Mouse (Mus musculus): ENCODE measurements at regions not wholly inside any gene's neighbourhood (a gene's known extent, or its start where the extent isn't known, plus 50 kb on each side); places are given as distances from the start of the nearest gene placed in this dataset.
"Not testable (repeated sequence)": the region's sequence is repeated elsewhere in the genome, so short reads cannot be mapped to it uniquely, and the experiment has no call there.

GRCm38 (mm10) chr12:114909799-114910198 is 1137.7 kb upstream of the Zfp386 start:
- H3K4me1 ChIP-seq (ENCODE audit: control insufficient read depth, insufficient read depth, low read length); H3K27ac ChIP-seq (ENCODE audit: insufficient read depth, low read depth, low read length); H3K4me3 ChIP-seq (ENCODE audit: insufficient read depth, low read depth, low read length); H3K36me3 ChIP-seq (ENCODE audit: control insufficient read depth, insufficient read depth, low read length); H3K27me3 ChIP-seq (replicated peaks; ENCODE audit: control insufficient read depth, insufficient read depth, low read length); DNase-seq: not testable (repeated sequence)
- WGBS = 79% methylated on average over 2 of the region's 2 CpGs

DNA sequence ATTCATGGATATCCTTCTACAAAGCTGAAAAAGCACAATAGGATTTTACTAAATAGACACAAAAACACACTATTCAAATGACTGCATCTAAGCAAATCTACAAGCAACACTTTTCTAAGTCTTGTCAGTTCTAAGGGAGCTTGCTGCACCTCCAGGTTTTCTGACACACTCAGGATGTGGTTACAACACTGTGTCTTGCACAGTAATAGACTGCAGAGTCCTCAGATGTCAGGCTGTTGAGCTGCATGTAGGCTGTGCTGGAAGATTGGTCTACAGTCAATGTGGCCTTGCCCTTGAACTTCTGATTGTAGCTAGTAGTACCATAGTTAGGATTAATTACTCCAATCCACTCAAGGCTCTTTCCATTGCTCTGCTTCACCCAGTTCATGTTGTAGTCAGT is 1133.1 kb upstream of the Zfp386 start:
- not testable (repeated sequence) for DNase-seq; H3K36me3 ChIP-seq (ENCODE audit: control insufficient read depth, insufficient read depth, low read length); H3K4me3 ChIP-seq (ENCODE audit: insufficient read depth, low read depth, low read length); H3K4me1 ChIP-seq (ENCODE audit: control insufficient read depth, insufficient read depth, low read length); H3K27me3 ChIP-seq (replicated peaks; ENCODE audit: control insufficient read depth, insufficient read depth, low read length); H3K27ac ChIP-seq (ENCODE audit: insufficient read depth, low read depth, low read length)

GRCm38 (mm10) chr12:114927691-114928090 is 1119.8 kb upstream of the Zfp386 start:
- Histone ChIP-seq H3K27ac (ENCODE audit: insufficient read depth, low read depth, low read length) (no peak overlapping the region), H3K27me3 (replicated peaks; ENCODE audit: control insufficient read depth, insufficient read depth, low read length) (no peaks in the 10 kb centered on the region; the same call in 1 of the 2 replicates), H3K4me1 (ENCODE audit: control insufficient read depth, insufficient read depth, low read length) (no peaks in the 10 kb centered on the region), H3K4me3 (ENCODE audit: insufficient read depth, low read depth, low read length) (no peak overlapping the region), H3K36me3 (ENCODE audit: control insufficient read depth, insufficient read depth, low read length) (no peaks in the 10 kb centered on the region)
- WGBS = 77% methylated on average over 3 of the region's 3 CpGs
- TF ChIP-seq POLR2A (IDR thresholded peaks at IDR 0.05; ENCODE audit: low read depth, low read length) (no peak), CTCF (conservative IDR thresholded peaks at IDR 0.05; ENCODE audit: insufficient read depth, insufficient read length, low read depth, low read length) (no peak)
- no peak for DNase-seq

GRCm38 (mm10) chr12:114932158-114932557 is 1115.4 kb upstream of the Zfp386 start:
- Histone ChIP-seq H3K4me1 (ENCODE audit: control insufficient read depth, insufficient read depth, low read length) (no peaks in the 10 kb centered on the region), H3K27me3 (replicated peaks; ENCODE audit: control insufficient read depth, insufficient read depth, low read length) (no peaks in the 10 kb centered on the region), H3K36me3 (ENCODE audit: control insufficient read depth, insufficient read depth, low read length) (no peaks in the 10 kb centered on the region), H3K4me3 (ENCODE audit: insufficient read depth, low read depth, low read length) (no peak overlapping the region), H3K27ac (ENCODE audit: insufficient read depth, low read depth, low read length) (no peak overlapping the region)
- 78% methylated on average over 3 of the region's 3 CpGs for WGBS
- DNase-seq = no peak
- no peak for TF ChIP-seq CTCF (conservative IDR thresholded peaks at IDR 0.05; ENCODE audit: insufficient read depth, insufficient read length, low read depth, low read length)
- no peak for TF ChIP-seq POLR2A (IDR thresholded peaks at IDR 0.05; ENCODE audit: low read depth, low read length)

DNA sequence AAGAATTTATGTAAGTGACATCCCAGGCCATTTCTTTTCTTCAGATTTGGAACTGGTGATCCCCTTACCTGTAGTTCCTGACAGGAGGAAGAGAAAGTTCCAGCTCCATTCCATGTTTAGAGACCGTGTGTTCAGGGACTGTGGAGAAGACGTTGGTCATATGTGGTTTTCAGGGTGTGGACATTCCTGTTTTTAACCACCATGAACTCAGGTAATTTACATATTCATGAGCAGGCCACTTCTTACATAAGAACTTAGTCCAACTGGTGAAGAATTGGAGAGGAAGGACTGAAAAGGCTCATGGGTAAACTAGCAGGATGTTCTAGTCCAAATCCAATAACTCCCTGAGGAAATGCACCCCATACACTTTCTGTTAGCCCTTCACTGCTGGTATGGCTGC is 1114.9 kb upstream of the Zfp386 start:
- H3K27ac ChIP-seq (ENCODE audit: insufficient read depth, low read depth, low read length) = no peak overlapping the region
- H3K27me3 ChIP-seq (replicated peaks; ENCODE audit: control insufficient read depth, insufficient read depth, low read length) = no peaks in the 10 kb centered on the region
- DNase-seq = no peak
- H3K36me3 ChIP-seq (ENCODE audit: control insufficient read depth, insufficient read depth, low read length) = no peaks in the 10 kb centered on the region
- no peak overlapping the region for H3K4me3 ChIP-seq (ENCODE audit: insufficient read depth, low read depth, low read length)
- H3K4me1 ChIP-seq (ENCODE audit: control insufficient read depth, insufficient read depth, low read length) = no peaks in the 10 kb centered on the region
- WGBS = 64% methylated on average over 2 of the region's 2 CpGs
- TF ChIP-seq POLR2A (IDR thresholded peaks at IDR 0.05; ENCODE audit: low read depth, low read length) (no peak), CTCF (conservative IDR thresholded peaks at IDR 0.05; ENCODE audit: insufficient read depth, insufficient read length, low read depth, low read length) (no peak)

DNA sequence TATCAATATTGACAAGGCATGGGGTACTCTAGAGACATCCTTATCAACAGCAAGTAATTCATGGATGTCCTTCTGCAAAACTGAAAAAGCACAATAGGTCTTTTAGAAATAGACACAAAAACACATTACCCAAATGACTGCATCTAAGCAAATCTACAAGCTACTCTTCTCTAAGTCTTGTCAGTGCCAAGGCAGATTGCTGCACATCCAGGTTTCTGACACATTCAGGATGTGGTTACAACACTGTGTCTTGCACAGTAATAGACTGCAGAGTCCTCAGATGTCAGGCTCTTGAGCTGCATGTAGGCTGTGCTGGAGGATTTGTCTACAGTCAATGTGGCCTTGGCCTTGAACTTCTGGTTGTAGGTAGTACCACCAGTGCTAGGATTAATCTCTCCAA is 1110.7 kb upstream of the Zfp386 start:
- DNase-seq; H3K4me1 ChIP-seq (ENCODE audit: control insufficient read depth, insufficient read depth, low read length); H3K4me3 ChIP-seq (ENCODE audit: insufficient read depth, low read depth, low read length); H3K36me3 ChIP-seq (ENCODE audit: control insufficient read depth, insufficient read depth, low read length); H3K27ac ChIP-seq (ENCODE audit: insufficient read depth, low read depth, low read length); H3K27me3 ChIP-seq (replicated peaks; ENCODE audit: control insufficient read depth, insufficient read depth, low read length): not testable (repeated sequence)

GRCm38 (mm10) chr12:114939576-114939975 is 1107.9 kb upstream of the Zfp386 start:
- Histone ChIP-seq H3K36me3 (ENCODE audit: control insufficient read depth, insufficient read depth, low read length) (no peaks in the 10 kb centered on the region), H3K27ac (ENCODE audit: insufficient read depth, low read depth, low read length) (no peak overlapping the region), H3K4me1 (ENCODE audit: control insufficient read depth, insufficient read depth, low read length) (no peaks in the 10 kb centered on the region), H3K27me3 (replicated peaks; ENCODE audit: control insufficient read depth, insufficient read depth, low read length) (no peaks in the 10 kb centered on the region), H3K4me3 (ENCODE audit: insufficient read depth, low read depth, low read length) (no peak overlapping the region)
- DNase-seq = no peak
- TF ChIP-seq CTCF (conservative IDR thresholded peaks at IDR 0.05; ENCODE audit: insufficient read depth, insufficient read length, low read depth, low read length) = no peak
- TF ChIP-seq POLR2A (IDR thresholded peaks at IDR 0.05; ENCODE audit: low read depth, low read length) = no peak

- no peaks in the 10 kb centered on the region for H3K36me3 ChIP-seq (ENCODE audit: control insufficient read depth, insufficient read depth, low read length)
- no peak overlapping the region for H3K27ac ChIP-seq (ENCODE audit: insufficient read depth, low read depth, low read length)
- no peaks in the 10 kb centered on the region for H3K4me1 ChIP-seq (ENCODE audit: control insufficient read depth, insufficient read depth, low read length)
- H3K4me3 ChIP-seq (ENCODE audit: insufficient read depth, low read depth, low read length) = no peak overlapping the region
- TF ChIP-seq CTCF (conservative IDR thresholded peaks at IDR 0.05; ENCODE audit: insufficient read depth, insufficient read length, low read depth, low read length) (no peak), POLR2A (IDR thresholded peaks at IDR 0.05; ENCODE audit: low read depth, low read length) (no peak)
- 71% methylated on average over 1 of the region's 1 CpGs for WGBS
- no peak for DNase-seq
- no peaks in the 10 kb centered on the region for H3K27me3 ChIP-seq (replicated peaks; ENCODE audit: control insufficient read depth, insufficient read depth, low read length)
These were observed 1085.4 kb upstream of the Zfp386 start for GRCm38 (mm10) chr12:114962105-114962504.

GRCm38 (mm10) chr12:114964251-114964650 is 1083.3 kb upstream of the Zfp386 start:
- not testable (repeated sequence) for H3K27me3 ChIP-seq (replicated peaks; ENCODE audit: control insufficient read depth, insufficient read depth, low read length); H3K4me3 ChIP-seq (ENCODE audit: insufficient read depth, low read depth, low read length); DNase-seq; H3K4me1 ChIP-seq (ENCODE audit: control insufficient read depth, insufficient read depth, low read length); H3K27ac ChIP-seq (ENCODE audit: insufficient read depth, low read depth, low read length); H3K36me3 ChIP-seq (ENCODE audit: control insufficient read depth, insufficient read depth, low read length)
- 100% methylated on average over 1 of the region's 1 CpGs for WGBS

Measured in kidney, adult 2 months (tissue).